Mouse (Mus musculus) right cerebral cortex, adult 18-20 months (tissue): ENCODE measurements around the gene Ubxn10.

Source experiments
- DNase-seq: peaks from one replicate; pipeline ENCODE4 v3.0.0; 2022; ENCODE audit warnings: mixed read lengths

Gene Ubxn10

GRCm38 (mm10) chr4:138700184-138700982 is 36.6 kb downstream of the Ubxn10 start:
- no peak for DNase-seq

GRCm38 (mm10) chr4:138698296-138698695 is 38.7 kb downstream of the Ubxn10 start:
- DNase-seq, result no peak

GRCm38 (mm10) chr4:138697166-138697860 is 39.7 kb downstream of the Ubxn10 start:
- DNase-seq, result no peak

GRCm38 (mm10) chr4:138696720-138697119 is 40.2 kb downstream of the Ubxn10 start:
- no peak for DNase-seq

GRCm38 (mm10) chr4:138693043-138693692 is 43.8 kb downstream of the Ubxn10 start:
- no peak for DNase-seq

GRCm38 (mm10) chr4:138691443-138692181 is 45.4 kb downstream of the Ubxn10 start:
- DNase-seq, result peak; percentile 83

- no peak for DNase-seq
These were observed 46.4 kb downstream of the Ubxn10 start for GRCm38 (mm10) chr4:138690561-138690960.

GRCm38 (mm10) chr4:138689094-138689512 is 47.9 kb downstream of the Ubxn10 start:
- DNase-seq, result no peak

- DNase-seq, result peak; percentile 74
These were observed 51.2 kb downstream of the Ubxn10 start for GRCm38 (mm10) chr4:138685813-138686212.

GRCm38 (mm10) chr4:138682760-138683159 is 54.2 kb downstream of the Ubxn10 start:
- DNase-seq, result no peak

GRCm38 (mm10) chr4:138680124-138680523 is 56.8 kb downstream of the Ubxn10 start:
- no peak for DNase-seq

- DNase-seq, result peak; percentile 58
These were observed 59.4 kb downstream of the Ubxn10 start for GRCm38 (mm10) chr4:138677579-138677978.

- DNase-seq, result no peak
These were observed 60.5 kb downstream of the Ubxn10 start for GRCm38 (mm10) chr4:138676480-138676879.

GRCm38 (mm10) chr4:138672160-138672559 is 64.8 kb downstream of the Ubxn10 start:
- no peak for DNase-seq

- DNase-seq, result no peak
These were observed 66.7 kb downstream of the Ubxn10 start for GRCm38 (mm10) chr4:138670093-138670889.

- DNase-seq, result no peak
These were observed 70.4 kb downstream of the Ubxn10 start for GRCm38 (mm10) chr4:138666521-138666920.

GRCm38 (mm10) chr4:138659936-138660602 is 76.9 kb downstream of the Ubxn10 start:
- peak; percentile 63 for DNase-seq
